Mouse (Mus musculus): ENCODE results near the gene Prss54.

- TF ChIP-seq POLR2A (IDR thresholded peaks at IDR 0.05; ENCODE audit: control insufficient read depth, low read depth, low read length), result no peak
- TF ChIP-seq CTCF (IDR thresholded peaks at IDR 0.05; ENCODE audit: control insufficient read depth, insufficient read depth, insufficient replicate concordance, low read depth, low read length), result no peak
These were observed 62.9 kb downstream of the Prss54 start for GRCm38 (mm10) chr8:95513219-95513618.

All from testis, adult 2 months (tissue).